Mouse (Mus musculus): ENCODE data around the gene Jup. TPM values are rescaled to one million over a fixed set of nuclear protein-coding genes. Genes with fewer than 3 reads are reported as not detected.

Jup gene
- polyA plus RNA-seq, 1 experiment from 2014 or later: 107 TPM

DNA sequence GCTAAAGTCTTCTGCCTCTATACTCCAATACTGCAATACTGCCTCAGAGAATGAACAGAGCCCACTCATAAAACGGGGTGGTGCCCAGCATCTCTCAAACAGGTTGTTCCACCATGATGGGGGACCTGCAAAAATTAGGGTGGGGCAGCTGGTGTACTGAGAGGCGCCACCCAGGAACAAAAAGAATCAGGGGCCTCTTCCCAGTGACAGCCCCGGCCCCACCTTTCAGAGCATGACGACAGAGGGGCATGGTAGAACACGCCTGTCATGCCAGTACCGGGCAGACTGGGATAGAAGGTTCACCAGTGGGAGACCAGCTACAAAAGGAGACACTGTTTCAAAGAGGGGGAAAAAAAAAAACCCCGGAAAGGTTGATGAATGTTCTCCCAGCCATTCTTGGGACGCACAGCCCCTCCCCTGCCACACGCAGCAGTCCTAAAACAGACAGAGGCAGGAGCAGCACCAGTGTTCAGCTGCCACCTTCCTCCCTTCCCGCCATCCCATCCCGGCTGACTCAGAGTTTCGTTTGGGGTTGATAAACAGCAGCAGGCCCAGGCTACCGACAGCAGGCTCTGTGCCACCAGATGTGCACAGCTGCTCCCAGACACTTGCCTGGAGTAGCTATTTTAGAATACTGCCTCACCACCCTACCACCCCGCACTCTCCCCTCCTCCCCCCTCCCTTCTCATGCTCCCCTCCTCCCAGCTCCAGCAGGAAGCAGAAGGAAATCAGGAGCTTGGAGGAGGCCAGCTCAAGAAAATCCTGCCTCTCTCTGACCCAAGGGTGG, 9.8 kb downstream of the Jup start:
- peaks cover 37% of the 10 kb centered on the region for H3K4me1 ChIP-seq (ENCODE audit: control insufficient read depth, insufficient read depth, low read length)
- H3K9ac ChIP-seq (ENCODE audit: low read depth, low read length): peak overlapping the region; percentile 38
- peak overlapping the region; percentile 76 for H3K27ac ChIP-seq (replicated peaks; ENCODE audit: low read depth, low read length)

DNA sequence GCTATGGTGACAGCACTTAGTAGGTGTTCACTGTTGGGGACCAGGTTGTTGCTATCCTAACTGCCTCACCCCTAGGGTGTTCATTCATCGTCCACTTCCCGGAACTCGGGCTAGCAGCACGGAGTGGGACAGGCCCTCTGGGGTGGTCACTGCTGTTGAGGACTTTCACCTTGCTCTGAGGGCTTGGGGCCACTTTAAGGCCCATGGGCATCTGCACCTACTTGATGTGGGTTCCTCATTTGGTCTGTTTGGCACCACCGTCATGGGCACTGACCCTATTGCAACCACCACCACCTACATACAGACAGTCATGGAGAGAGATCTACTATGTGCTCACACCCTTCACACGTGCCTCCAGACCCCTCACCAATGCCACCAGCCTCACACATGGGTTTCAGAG, 10.5 kb downstream of the Jup start:
- Histone ChIP-seq H3K9ac (ENCODE audit: low read depth, low read length) (no peak overlapping the region), H3K27ac (replicated peaks; ENCODE audit: low read depth, low read length) (peak overlapping the region; percentile 76), H3K27me3 (replicated peaks; ENCODE audit: control insufficient read depth, insufficient read depth, low read length) (no peaks in the 10 kb centered on the region), H3K4me1 (ENCODE audit: control insufficient read depth, insufficient read depth, low read length) (peaks cover 37% of the 10 kb centered on the region), H3K36me3 (ENCODE audit: control insufficient read depth, insufficient read depth, low read length) (peaks cover 40% of the 10 kb centered on the region), H3K4me3 (ENCODE audit: low read depth, low read length) (no peak overlapping the region), H3K9me3 (ENCODE audit: control insufficient read depth, low read length) (no peaks in the 10 kb centered on the region), H3K4me2 (ENCODE audit: low read depth, low read length) (0 out of 2 replicates have a peak overlapping the region, but pooled peaks have one; percentile 20)
- WGBS: 79% methylated on average over 6 of the region's 6 CpGs
- no peak for DNase-seq (ENCODE audit: low spot score)
- ATAC-seq (ENCODE audit: low read depth): no peak

More for the DNA sequence above, 9.8 kb downstream of the Jup start:
- H3K4me3 ChIP-seq (ENCODE audit: low read depth, low read length): no peak overlapping the region
- peak; percentile 85 for DNase-seq (ENCODE audit: low spot score)
- ATAC-seq (ENCODE audit: low read depth): peak; percentile 35; the same call in 1 of the 2 replicates
- H3K27me3 ChIP-seq (replicated peaks; ENCODE audit: control insufficient read depth, insufficient read depth, low read length): no peaks in the 10 kb centered on the region
- H3K36me3 ChIP-seq (ENCODE audit: control insufficient read depth, insufficient read depth, low read length): peaks cover 34% of the 10 kb centered on the region
- peak overlapping the region; percentile 25 for H3K4me2 ChIP-seq (ENCODE audit: low read depth, low read length)
- H3K9me3 ChIP-seq (ENCODE audit: control insufficient read depth, low read length): no peaks in the 10 kb centered on the region
- 34% methylated on average over 14 of the region's 14 CpGs for WGBS

DNA sequence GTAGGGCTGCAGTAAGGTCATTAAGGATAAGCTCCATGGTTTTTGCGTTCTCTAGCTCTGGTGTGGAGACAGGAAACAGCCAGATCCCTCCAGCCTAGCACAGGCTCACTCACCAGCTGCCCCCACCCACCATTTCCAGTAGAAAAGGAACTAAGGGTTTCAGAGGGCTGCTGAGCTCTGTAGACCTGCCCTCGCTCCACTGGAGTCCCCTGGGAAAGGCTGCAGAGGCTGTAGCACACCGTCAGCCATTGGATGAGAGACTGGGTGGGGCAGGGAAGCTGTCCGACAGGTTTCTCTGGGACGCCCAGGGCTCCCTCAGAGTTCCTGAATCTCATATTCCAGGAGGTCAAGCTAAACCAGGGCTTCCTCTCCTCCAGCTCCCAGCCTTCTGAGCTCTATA, 11.0 kb downstream of the Jup start:
- DNase-seq (ENCODE audit: low spot score) (peak; percentile 87), ATAC-seq (ENCODE audit: low read depth) (peak; percentile 84)
- WGBS: 40% methylated on average over 5 of the region's 5 CpGs
- H3K4me2 ChIP-seq (ENCODE audit: low read depth, low read length): peak overlapping the region; percentile 11; the same call in 1 of the 2 replicates
- peaks cover 37% of the 10 kb centered on the region for H3K4me1 ChIP-seq (ENCODE audit: control insufficient read depth, insufficient read depth, low read length)
- no peaks in the 10 kb centered on the region for H3K9me3 ChIP-seq (ENCODE audit: control insufficient read depth, low read length)
- peak overlapping the region; percentile 76 for H3K27ac ChIP-seq (replicated peaks; ENCODE audit: low read depth, low read length)
- peaks cover 44% of the 10 kb centered on the region for H3K36me3 ChIP-seq (ENCODE audit: control insufficient read depth, insufficient read depth, low read length)
- no peaks in the 10 kb centered on the region for H3K27me3 ChIP-seq (replicated peaks; ENCODE audit: control insufficient read depth, insufficient read depth, low read length)
- H3K4me3 ChIP-seq (ENCODE audit: low read depth, low read length): no peak overlapping the region
- H3K9ac ChIP-seq (ENCODE audit: low read depth, low read length): no peak overlapping the region

DNA sequence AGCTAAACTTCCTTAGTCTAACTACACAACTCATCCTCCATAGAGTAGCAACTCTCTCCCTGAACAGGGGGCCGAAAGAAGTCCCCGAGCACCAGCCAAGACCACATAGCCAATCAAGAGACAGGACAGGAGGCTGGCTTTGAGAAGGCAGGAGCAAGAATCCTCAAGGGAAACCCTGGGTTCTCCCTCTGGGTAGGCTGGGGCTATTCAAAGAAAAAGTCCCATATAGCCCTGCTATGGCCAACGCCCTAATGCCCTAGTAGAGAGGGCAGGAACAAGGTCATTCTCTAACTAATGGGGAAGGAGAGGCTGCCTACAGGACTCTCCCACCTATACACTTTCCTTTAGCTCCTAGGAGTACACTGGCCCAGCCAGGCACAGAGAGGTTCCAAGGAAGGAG, 12.5 kb downstream of the Jup start:
- H3K4me2 ChIP-seq (ENCODE audit: low read depth, low read length): no peak overlapping the region
- WGBS: 83% methylated on average over 3 of the region's 3 CpGs
- H3K27me3 ChIP-seq (replicated peaks; ENCODE audit: control insufficient read depth, insufficient read depth, low read length): no peaks in the 10 kb centered on the region
- H3K27ac ChIP-seq (replicated peaks; ENCODE audit: low read depth, low read length): no peak overlapping the region
- H3K9me3 ChIP-seq (ENCODE audit: control insufficient read depth, low read length): no peaks in the 10 kb centered on the region
- peaks cover 28% of the 10 kb centered on the region for H3K4me1 ChIP-seq (ENCODE audit: control insufficient read depth, insufficient read depth, low read length)
- H3K4me3 ChIP-seq (ENCODE audit: low read depth, low read length): no peak overlapping the region
- DNase-seq (ENCODE audit: low spot score): no peak
- no peak for ATAC-seq (ENCODE audit: low read depth)
- H3K36me3 ChIP-seq (ENCODE audit: control insufficient read depth, insufficient read depth, low read length): peaks cover 59% of the 10 kb centered on the region
- H3K9ac ChIP-seq (ENCODE audit: low read depth, low read length): no peak overlapping the region

DNA sequence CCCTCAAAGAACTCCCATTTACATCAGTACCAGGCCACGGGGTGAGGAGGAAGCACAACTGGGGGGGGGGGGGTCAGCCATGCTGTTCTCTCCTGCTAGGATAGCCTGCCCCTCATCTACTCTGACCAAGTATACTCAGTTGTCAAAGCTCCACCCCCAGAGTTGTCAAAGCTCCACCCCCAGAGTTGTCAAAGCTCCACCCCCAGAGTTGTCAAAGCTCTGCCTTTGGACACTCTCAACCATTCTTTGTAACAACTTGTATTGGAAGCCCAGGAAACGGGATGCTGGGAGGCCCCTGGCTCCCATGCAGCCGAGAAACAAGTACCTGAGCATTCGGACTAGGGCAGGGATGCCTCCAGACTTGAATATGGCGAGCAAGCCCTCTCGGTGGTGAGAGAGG, 14.9 kb downstream of the Jup start:
- WGBS: 76% methylated on average over 6 of the region's 6 CpGs
- no peak overlapping the region for H3K27ac ChIP-seq (replicated peaks; ENCODE audit: low read depth, low read length)
- ATAC-seq (ENCODE audit: low read depth) (no peak), DNase-seq (ENCODE audit: low spot score) (no peak)
- no peaks in the 10 kb centered on the region for H3K27me3 ChIP-seq (replicated peaks; ENCODE audit: control insufficient read depth, insufficient read depth, low read length)
- H3K4me2 ChIP-seq (ENCODE audit: low read depth, low read length): no peak overlapping the region
- H3K36me3 ChIP-seq (ENCODE audit: control insufficient read depth, insufficient read depth, low read length): peaks cover 81% of the 10 kb centered on the region
- no peak overlapping the region for H3K4me3 ChIP-seq (ENCODE audit: low read depth, low read length)
- H3K9ac ChIP-seq (ENCODE audit: low read depth, low read length): no peak overlapping the region
- peaks cover 13% of the 10 kb centered on the region for H3K4me1 ChIP-seq (ENCODE audit: control insufficient read depth, insufficient read depth, low read length)
- H3K9me3 ChIP-seq (ENCODE audit: control insufficient read depth, low read length): no peaks in the 10 kb centered on the region

DNA sequence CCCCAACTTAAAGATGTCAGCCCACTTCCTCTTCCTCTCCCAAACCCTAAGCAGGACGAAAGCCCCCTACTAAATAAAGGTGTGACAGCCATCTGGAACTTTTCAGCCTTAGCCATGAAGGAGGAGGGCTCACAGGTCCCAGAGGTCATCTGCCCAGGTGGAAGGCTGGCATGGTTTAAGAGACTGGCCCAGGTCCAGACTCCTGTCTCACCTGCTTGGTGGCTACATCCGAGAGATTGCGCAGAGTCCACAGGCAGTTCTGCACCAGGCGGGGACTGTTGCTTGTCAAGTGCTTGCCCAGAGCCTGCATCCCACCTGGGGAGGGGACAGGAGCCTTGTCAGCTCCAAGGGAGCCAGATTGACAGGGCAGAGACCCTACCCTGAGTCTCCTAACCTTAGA, 18.3 kb downstream of the Jup start:
- ATAC-seq (ENCODE audit: low read depth) (no peak), DNase-seq (ENCODE audit: low spot score) (no peak)
- peaks cover 92% of the 10 kb centered on the region for H3K36me3 ChIP-seq (ENCODE audit: control insufficient read depth, insufficient read depth, low read length)
- H3K9ac ChIP-seq (ENCODE audit: low read depth, low read length): no peak overlapping the region
- no peak overlapping the region for H3K27ac ChIP-seq (replicated peaks; ENCODE audit: low read depth, low read length)
- H3K9me3 ChIP-seq (ENCODE audit: control insufficient read depth, low read length): no peaks in the 10 kb centered on the region
- no peaks in the 10 kb centered on the region for H3K4me1 ChIP-seq (ENCODE audit: control insufficient read depth, insufficient read depth, low read length)
- H3K27me3 ChIP-seq (replicated peaks; ENCODE audit: control insufficient read depth, insufficient read depth, low read length): no peaks in the 10 kb centered on the region
- no peak overlapping the region for H3K4me2 ChIP-seq (ENCODE audit: low read depth, low read length)
- H3K4me3 ChIP-seq (ENCODE audit: low read depth, low read length): no peak overlapping the region
- WGBS: 90% methylated on average over 4 of the region's 4 CpGs

DNA sequence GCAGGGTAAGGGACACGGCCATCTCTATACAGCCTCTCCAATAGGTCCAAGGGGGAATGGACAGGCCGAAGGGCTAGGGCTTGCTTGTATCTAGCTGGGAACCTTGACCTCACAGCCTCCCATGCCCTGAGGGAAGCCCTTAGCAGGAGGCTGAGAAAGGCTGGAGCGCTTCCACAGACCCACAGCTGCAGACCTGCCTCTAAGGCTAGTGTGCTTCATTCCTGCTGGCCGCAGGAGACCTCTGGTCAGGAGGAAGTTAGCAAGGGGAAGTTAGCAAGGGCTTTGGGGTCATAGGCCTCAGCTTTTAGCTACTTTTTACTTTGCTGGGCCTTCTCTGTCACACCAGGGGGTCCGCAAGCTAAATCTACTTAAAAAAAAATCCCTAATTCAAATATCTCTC, 19.1 kb downstream of the Jup start:
- no peak overlapping the region for H3K4me3 ChIP-seq (ENCODE audit: low read depth, low read length)
- H3K4me2 ChIP-seq (ENCODE audit: low read depth, low read length): no peak overlapping the region
- H3K27ac ChIP-seq (replicated peaks; ENCODE audit: low read depth, low read length): no peak overlapping the region
- no peaks in the 10 kb centered on the region for H3K27me3 ChIP-seq (replicated peaks; ENCODE audit: control insufficient read depth, insufficient read depth, low read length)
- no peak for ATAC-seq (ENCODE audit: low read depth)
- peaks cover 92% of the 10 kb centered on the region for H3K36me3 ChIP-seq (ENCODE audit: control insufficient read depth, insufficient read depth, low read length)
- no peak overlapping the region for H3K9ac ChIP-seq (ENCODE audit: low read depth, low read length)
- DNase-seq (ENCODE audit: low spot score): no peak
- WGBS: 85% methylated on average over 4 of the region's 5 CpGs
- no peaks in the 10 kb centered on the region for H3K4me1 ChIP-seq (ENCODE audit: control insufficient read depth, insufficient read depth, low read length)
- no peaks in the 10 kb centered on the region for H3K9me3 ChIP-seq (ENCODE audit: control insufficient read depth, low read length)

DNA sequence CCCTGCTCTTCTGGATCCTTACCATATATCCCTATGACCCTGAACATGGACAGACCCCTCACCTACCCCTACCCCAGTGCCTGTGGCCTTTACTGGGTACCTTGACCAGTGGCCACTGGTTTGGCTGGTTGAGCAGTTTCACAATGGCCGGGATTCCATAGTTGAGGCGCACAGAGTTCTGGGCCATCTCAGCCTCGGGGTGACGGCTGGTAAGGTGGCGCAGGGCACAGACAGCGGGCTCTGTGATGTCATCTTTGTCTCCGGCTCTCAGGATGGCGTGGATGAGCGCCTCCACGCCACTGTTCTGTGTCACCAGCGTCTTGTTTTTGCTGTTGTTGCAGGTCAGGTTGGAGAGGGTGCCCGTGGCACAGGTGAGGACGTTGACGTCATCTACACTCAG, 19.6 kb downstream of the Jup start:
- 96% methylated on average over 14 of the region's 14 CpGs for WGBS
- DNase-seq (ENCODE audit: low spot score) (no peak), ATAC-seq (ENCODE audit: low read depth) (no peak)
- H3K4me1 ChIP-seq (ENCODE audit: control insufficient read depth, insufficient read depth, low read length): no peaks in the 10 kb centered on the region
- no peak overlapping the region for H3K4me3 ChIP-seq (ENCODE audit: low read depth, low read length)
- no peak overlapping the region for H3K4me2 ChIP-seq (ENCODE audit: low read depth, low read length)
- H3K27me3 ChIP-seq (replicated peaks; ENCODE audit: control insufficient read depth, insufficient read depth, low read length): no peaks in the 10 kb centered on the region
- H3K27ac ChIP-seq (replicated peaks; ENCODE audit: low read depth, low read length): no peak overlapping the region
- H3K36me3 ChIP-seq (ENCODE audit: control insufficient read depth, insufficient read depth, low read length): peaks cover 92% of the 10 kb centered on the region
- H3K9me3 ChIP-seq (ENCODE audit: control insufficient read depth, low read length): no peaks in the 10 kb centered on the region
- H3K9ac ChIP-seq (ENCODE audit: low read depth, low read length): no peak overlapping the region

Data from embryonic facial prominence, embryonic 14.5 days (tissue).